Mouse (Mus musculus): ENCODE measurements at regions not wholly inside any gene's neighbourhood (a gene's known extent, or its start where the extent isn't known, plus 50 kb on each side); places are given as distances from the start of the nearest gene placed in this dataset.
A peak's percentile ranks its signal among the peaks of the same experiment; 100 is the strongest.

GRCm38 (mm10) chr17:84129204-84129603 is 58.5 kb downstream of the Zfp36l2 start:
- DNase-seq = no peak

GRCm38 (mm10) chr17:84128262-84128661 is 59.5 kb downstream of the Zfp36l2 start:
- no peak for DNase-seq

GRCm38 (mm10) chr17:84126168-84126567 is 61.6 kb downstream of the Zfp36l2 start:
- DNase-seq = no peak

- DNase-seq = no peak
Measured at GRCm38 (mm10) chr17:84123161-84123560, 64.6 kb downstream of the Zfp36l2 start.

GRCm38 (mm10) chr17:84122486-84123131 is 65.1 kb downstream of the Zfp36l2 start:
- no peak for DNase-seq

GRCm38 (mm10) chr17:84121291-84121690 is 66.5 kb downstream of the Zfp36l2 start:
- DNase-seq = no peak

GRCm38 (mm10) chr17:84119221-84120017 is 68.3 kb downstream of the Zfp36l2 start:
- peak; percentile 42 for DNase-seq

- no peak for DNase-seq
Measured at GRCm38 (mm10) chr17:84118781-84119180, 69.0 kb downstream of the Zfp36l2 start.

- DNase-seq = no peak
Measured at GRCm38 (mm10) chr17:84118271-84118670, 69.5 kb downstream of the Zfp36l2 start.

GRCm38 (mm10) chr17:84117756-84118155 is 70.0 kb downstream of the Zfp36l2 start:
- DNase-seq = peak; percentile 57

- peak; percentile 76 for DNase-seq
Measured at GRCm38 (mm10) chr17:84116340-84117279, 71.1 kb downstream of the Zfp36l2 start.

GRCm38 (mm10) chr17:84115957-84116339 is 71.8 kb downstream of the Zfp36l2 start:
- no peak for DNase-seq

GRCm38 (mm10) chr17:84115133-84115532 is 72.6 kb downstream of the Zfp36l2 start:
- no peak for DNase-seq

GRCm38 (mm10) chr17:84114279-84114994 is 73.3 kb downstream of the Zfp36l2 start:
- peak; percentile 62 for DNase-seq

- DNase-seq = peak; percentile 96
Measured at GRCm38 (mm10) chr17:84113608-84114278, 74.0 kb downstream of the Zfp36l2 start.

GRCm38 (mm10) chr17:84112411-84113031 is 75.2 kb downstream of the Zfp36l2 start:
- peak; percentile 67 for DNase-seq

- DNase-seq = no peak
Measured at GRCm38 (mm10) chr17:84111787-84112370, 75.9 kb downstream of the Zfp36l2 start.

- no peak for DNase-seq
Measured at GRCm38 (mm10) chr17:84110945-84111344, 76.8 kb downstream of the Zfp36l2 start.

- DNase-seq = peak; percentile 42
Measured at GRCm38 (mm10) chr17:84110000-84110695, 77.6 kb downstream of the Zfp36l2 start.
